Mouse (Mus musculus): ENCODE data around the gene Smg7. TPM values are rescaled to one million over a fixed set of nuclear protein-coding genes. Genes with fewer than 3 reads are reported as not detected.

Gene Smg7
- total RNA-seq (2014; rRNA removed) (13.8 and 16.8 TPM in 2 replicates), polyA plus RNA-seq (2012; rRNA removed) (15.0 and 21.8 TPM in 2 replicates)

DNA sequence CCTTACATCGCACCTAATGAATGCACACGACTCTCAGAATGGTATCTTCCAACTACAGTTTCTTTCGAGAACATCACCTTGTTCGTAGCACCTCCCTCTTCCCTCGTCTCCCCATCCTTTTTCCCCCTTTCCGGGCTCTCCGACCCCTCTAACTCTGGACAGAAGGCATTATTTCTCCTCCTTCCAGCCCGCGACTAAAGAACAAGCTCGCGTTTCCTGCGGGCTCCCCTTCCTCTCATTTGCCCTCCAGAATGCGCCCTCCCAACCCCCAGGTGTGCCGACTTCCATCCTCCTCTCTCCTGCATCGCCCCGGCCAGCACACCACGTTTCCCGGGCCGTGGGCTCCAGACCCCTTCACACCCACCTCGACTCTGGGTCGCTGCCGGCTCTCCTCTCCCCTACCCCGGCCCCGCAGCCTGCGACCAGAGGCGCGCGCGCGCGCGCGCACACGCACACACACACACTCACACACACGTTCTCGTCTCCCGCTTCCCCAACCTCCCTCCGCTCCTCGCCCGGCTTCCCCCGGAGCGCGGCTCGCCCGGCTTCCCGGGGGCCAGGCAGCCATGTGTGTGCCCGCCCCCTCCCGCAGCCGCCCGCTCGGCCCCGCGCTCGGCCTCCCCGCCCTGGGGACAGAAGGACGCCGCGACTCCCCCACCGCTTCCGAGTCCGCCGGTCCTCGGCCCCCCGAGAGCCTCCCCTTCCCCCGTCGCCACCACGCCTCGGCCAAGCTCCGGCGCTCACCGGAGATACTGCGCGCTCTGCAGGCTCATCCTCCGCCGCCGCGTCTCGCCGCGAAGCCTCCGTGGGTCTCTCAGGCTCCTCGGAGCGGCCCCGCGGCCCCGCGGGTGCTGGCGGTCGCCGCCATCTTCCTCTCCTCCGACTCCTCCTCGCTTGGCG is at the start of gene Smg7:
Gene Smg7 (minus strand): TSS at position 882 of the 900 bp plus-strand sequence.
- WGBS, result 2% methylated on average over 90 of the region's 93 CpGs
- TF ChIP-seq POLR2A (IDR thresholded peaks at IDR 0.05; ENCODE audit: extremely low read depth, insufficient read depth, low read length) (peak; percentile 53; the same call in 1 of the 2 replicates), CTCF (IDR thresholded peaks at IDR 0.05; ENCODE audit: low read depth, low read length) (no peak)
- DNase-seq (ENCODE audit: extremely low read depth, low read depth, low spot score), result no peak

DNA sequence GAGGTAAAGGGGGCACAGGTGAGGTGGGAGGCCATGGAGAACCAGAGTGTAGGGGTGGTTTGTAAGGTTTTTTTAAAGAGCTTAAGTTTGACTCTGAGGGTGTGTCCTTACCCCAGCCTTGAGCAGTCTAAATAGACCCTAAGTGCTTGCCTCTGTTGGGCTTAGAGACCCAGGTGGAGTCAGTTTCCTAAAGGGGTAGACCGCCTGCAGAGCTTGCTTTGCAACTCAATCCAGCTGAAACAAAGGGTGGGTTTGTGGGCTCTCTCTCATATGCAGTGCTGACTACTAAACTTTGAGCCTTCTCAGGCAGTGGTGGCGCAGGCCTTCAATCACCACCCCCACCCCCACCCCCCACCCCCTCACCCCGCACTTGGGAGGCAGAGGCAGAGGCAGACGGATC is 40.5 kb upstream of the Smg7 start:
- TF ChIP-seq POLR2A (IDR thresholded peaks at IDR 0.05; ENCODE audit: extremely low read depth, insufficient read depth, low read length), result no peak
- TF ChIP-seq CTCF (IDR thresholded peaks at IDR 0.05; ENCODE audit: low read depth, low read length), result no peak
- DNase-seq (ENCODE audit: extremely low read depth, low read depth, low spot score), result no peak
- Histone ChIP-seq H3K27me3 (ENCODE audit: control insufficient read depth, insufficient read depth, low read length) (no peaks in the 10 kb centered on the region), H3K4me1 (ENCODE audit: control insufficient read depth, insufficient read depth, low read length) (no peaks in the 10 kb centered on the region), H3K79me2 (ENCODE audit: control insufficient read depth, insufficient read depth, low read length) (no peaks in the 10 kb centered on the region), H3K36me3 (ENCODE audit: control insufficient read depth, insufficient read depth, low read length) (no peaks in the 10 kb centered on the region), H3K9ac (ENCODE audit: low read depth, low read length) (no peak overlapping the region), H3K27ac (replicated peaks; ENCODE audit: insufficient read depth, low read depth, low read length) (no peak overlapping the region), H3K4me3 (ENCODE audit: insufficient read depth, low read depth, low read length) (no peak overlapping the region)
- WGBS, result 64% methylated on average over 4 of the region's 4 CpGs

More for the DNA sequence above, at the start of gene Smg7:
- Histone ChIP-seq H3K27me3 (ENCODE audit: control insufficient read depth, insufficient read depth, low read length) (no peaks in the 10 kb centered on the region), H3K4me1 (ENCODE audit: control insufficient read depth, insufficient read depth, low read length) (peaks cover 4% of the 10 kb centered on the region; the same call in 1 of the 2 replicates), H3K4me3 (ENCODE audit: insufficient read depth, low read depth, low read length) (peak within 1 kb of the TSS; percentile 96), H3K27ac (replicated peaks; ENCODE audit: insufficient read depth, low read depth, low read length) (peak within 1 kb of the TSS; percentile 99), H3K36me3 (ENCODE audit: control insufficient read depth, insufficient read depth, low read length) (no peaks in the 10 kb centered on the region), H3K79me2 (ENCODE audit: control insufficient read depth, insufficient read depth, low read length) (peaks cover 27% of the 10 kb centered on the region), H3K9ac (ENCODE audit: low read depth, low read length) (peak within 1 kb of the TSS; percentile 98)

GRCm38 (mm10) chr1:152936365-152936764 is 33.9 kb upstream of the Smg7 start:
- Histone ChIP-seq H3K36me3 (ENCODE audit: control insufficient read depth, insufficient read depth, low read length) (no peaks in the 10 kb centered on the region), H3K27ac (replicated peaks; ENCODE audit: insufficient read depth, low read depth, low read length) (no peak overlapping the region), H3K4me3 (ENCODE audit: insufficient read depth, low read depth, low read length) (no peak overlapping the region), H3K27me3 (ENCODE audit: control insufficient read depth, insufficient read depth, low read length) (no peaks in the 10 kb centered on the region), H3K4me1 (ENCODE audit: control insufficient read depth, insufficient read depth, low read length) (no peaks in the 10 kb centered on the region), H3K9ac (ENCODE audit: low read depth, low read length) (no peak overlapping the region), H3K79me2 (ENCODE audit: control insufficient read depth, insufficient read depth, low read length) (no peaks in the 10 kb centered on the region)
- no peak for DNase-seq (ENCODE audit: extremely low read depth, low read depth, low spot score)
- no peak for TF ChIP-seq CTCF (IDR thresholded peaks at IDR 0.05; ENCODE audit: low read depth, low read length)
- no peak for TF ChIP-seq POLR2A (IDR thresholded peaks at IDR 0.05; ENCODE audit: extremely low read depth, insufficient read depth, low read length)
- WGBS, result 72% methylated on average over 5 of the region's 5 CpGs

DNA sequence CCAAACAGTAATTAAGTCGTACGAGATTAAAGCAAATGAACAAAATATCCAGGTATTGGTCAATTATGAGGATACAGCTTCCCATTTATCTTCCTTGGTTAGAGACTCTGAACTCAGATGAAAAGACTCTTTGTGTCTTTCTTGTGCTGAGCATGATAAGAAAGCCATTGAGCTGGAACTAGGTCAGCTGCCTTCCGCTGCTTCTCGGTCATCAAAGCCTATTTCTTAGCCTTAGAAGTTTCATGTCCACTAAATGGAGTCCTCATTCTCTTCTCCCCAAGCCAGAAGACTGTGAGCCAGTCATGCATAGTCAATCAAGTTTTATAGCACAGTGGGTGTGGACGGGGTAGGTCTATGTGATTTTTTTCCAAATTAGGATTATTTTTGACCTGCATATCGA is 33.0 kb upstream of the Smg7 start:
- Histone ChIP-seq H3K36me3 (ENCODE audit: control insufficient read depth, insufficient read depth, low read length) (no peaks in the 10 kb centered on the region), H3K4me3 (ENCODE audit: insufficient read depth, low read depth, low read length) (no peak overlapping the region), H3K27me3 (ENCODE audit: control insufficient read depth, insufficient read depth, low read length) (no peaks in the 10 kb centered on the region), H3K4me1 (ENCODE audit: control insufficient read depth, insufficient read depth, low read length) (no peaks in the 10 kb centered on the region), H3K79me2 (ENCODE audit: control insufficient read depth, insufficient read depth, low read length) (no peaks in the 10 kb centered on the region), H3K27ac (replicated peaks; ENCODE audit: insufficient read depth, low read depth, low read length) (no peak overlapping the region), H3K9ac (ENCODE audit: low read depth, low read length) (no peak overlapping the region)
- TF ChIP-seq POLR2A (IDR thresholded peaks at IDR 0.05; ENCODE audit: extremely low read depth, insufficient read depth, low read length) (no peak), CTCF (IDR thresholded peaks at IDR 0.05; ENCODE audit: low read depth, low read length) (no peak)
- 83% methylated on average over 6 of the region's 6 CpGs for WGBS
- no peak for DNase-seq (ENCODE audit: extremely low read depth, low read depth, low spot score)

DNA sequence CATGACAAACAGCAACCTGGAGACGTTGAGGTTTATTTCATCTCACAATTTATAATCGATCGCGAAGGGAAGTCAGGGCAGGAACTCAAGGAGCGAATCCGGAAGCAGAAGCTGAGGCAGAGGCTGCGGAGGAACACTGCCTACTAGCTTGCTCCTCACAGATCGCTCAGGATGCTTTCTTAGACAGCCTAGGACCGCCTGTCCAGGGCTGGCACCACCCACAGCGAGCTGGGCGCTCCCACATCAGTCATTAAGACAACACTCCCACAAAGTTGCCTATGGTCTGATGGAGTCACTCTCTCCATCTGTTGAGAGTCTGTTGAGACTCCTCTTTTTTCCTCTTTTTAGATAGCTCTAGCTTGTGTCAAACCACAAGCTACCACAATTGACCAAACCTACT is 31.5 kb upstream of the Smg7 start:
- Histone ChIP-seq H3K36me3 (ENCODE audit: control insufficient read depth, insufficient read depth, low read length) (no peaks in the 10 kb centered on the region), H3K9ac (ENCODE audit: low read depth, low read length) (no peak overlapping the region), H3K27me3 (ENCODE audit: control insufficient read depth, insufficient read depth, low read length) (no peaks in the 10 kb centered on the region), H3K4me1 (ENCODE audit: control insufficient read depth, insufficient read depth, low read length) (no peaks in the 10 kb centered on the region), H3K4me3 (ENCODE audit: insufficient read depth, low read depth, low read length) (no peak overlapping the region), H3K79me2 (ENCODE audit: control insufficient read depth, insufficient read depth, low read length) (no peaks in the 10 kb centered on the region), H3K27ac (replicated peaks; ENCODE audit: insufficient read depth, low read depth, low read length) (no peak overlapping the region)
- no peak for DNase-seq (ENCODE audit: extremely low read depth, low read depth, low spot score)
- 65% methylated on average over 11 of the region's 11 CpGs for WGBS
- no peak for TF ChIP-seq POLR2A (IDR thresholded peaks at IDR 0.05; ENCODE audit: extremely low read depth, insufficient read depth, low read length)
- no peak for TF ChIP-seq CTCF (IDR thresholded peaks at IDR 0.05; ENCODE audit: low read depth, low read length)

DNA sequence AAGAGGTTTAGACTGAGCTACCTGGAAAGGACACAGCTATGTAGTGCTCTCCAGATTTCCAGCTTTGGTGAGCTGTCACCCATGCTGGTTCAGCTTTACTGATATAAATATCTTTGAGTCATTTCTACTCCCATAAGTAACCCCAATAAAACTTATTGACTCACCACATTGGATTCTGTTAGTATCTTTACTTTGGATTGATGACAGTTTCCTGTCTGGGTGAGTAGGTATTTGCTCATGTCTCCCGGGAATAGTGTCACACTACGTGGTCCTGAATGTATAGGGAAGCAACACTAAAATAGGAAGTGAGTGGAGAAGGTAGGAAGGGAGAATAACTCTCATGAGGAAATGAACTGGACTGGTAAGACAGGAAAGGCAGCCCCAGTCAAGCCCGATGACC is 19.3 kb upstream of the Smg7 start:
- WGBS, result 67% methylated on average over 3 of the region's 3 CpGs
- no peak for DNase-seq (ENCODE audit: extremely low read depth, low read depth, low spot score)
- H3K9ac ChIP-seq (ENCODE audit: low read depth, low read length), result no peak overlapping the region
- H3K27ac ChIP-seq (replicated peaks; ENCODE audit: insufficient read depth, low read depth, low read length), result no peak overlapping the region
- TF ChIP-seq POLR2A (IDR thresholded peaks at IDR 0.05; ENCODE audit: extremely low read depth, insufficient read depth, low read length) (no peak), CTCF (IDR thresholded peaks at IDR 0.05; ENCODE audit: low read depth, low read length) (no peak)
- H3K27me3 ChIP-seq (ENCODE audit: control insufficient read depth, insufficient read depth, low read length), result no peaks in the 10 kb centered on the region
- H3K4me1 ChIP-seq (ENCODE audit: control insufficient read depth, insufficient read depth, low read length), result no peaks in the 10 kb centered on the region
- H3K4me3 ChIP-seq (ENCODE audit: insufficient read depth, low read depth, low read length), result no peak overlapping the region
- H3K36me3 ChIP-seq (ENCODE audit: control insufficient read depth, insufficient read depth, low read length), result no peaks in the 10 kb centered on the region
- no peaks in the 10 kb centered on the region for H3K79me2 ChIP-seq (ENCODE audit: control insufficient read depth, insufficient read depth, low read length)
